Mouse (Mus musculus) kidney, embryonic 15.5 days (tissue): ENCODE data around the gene Chchd5. TPM values are rescaled to one million over a fixed set of nuclear protein-coding genes. Genes with fewer than 3 reads are reported as not detected.

Source experiments
- ATAC-seq: fragments of 200-750 bp; cut with Nextera tagmentation; replicated peaks from 2 replicates; pipeline ENCODE4 v1.8.0; 2017; ENCODE audit warnings: moderate TSS enrichment; ENCODE audit not compliant: low FRiP score
- H3K27ac ChIP-seq: fragments of 300-500 bp; sonication (generic); 2 replicates; pipeline ENCODE4 v1.5.1; 2015; ENCODE audit warnings: mild to moderate bottlenecking, inconsistent platforms
- H3K27me3 ChIP-seq: fragments of 300-500 bp; sonication (generic); 2 replicates; pipeline ENCODE4 v1.6.1; 2015; ENCODE audit warnings: inconsistent platforms
- H3K36me3 ChIP-seq: fragments of 300-500 bp; sonication (generic); 2 replicates; pipeline ENCODE4 v1.6.1; 2015; ENCODE audit warnings: inconsistent platforms
- H3K4me1 ChIP-seq: fragments of 300-500 bp; sonication (generic); 2 replicates; pipeline ENCODE4 v1.6.1; 2015; ENCODE audit warnings: inconsistent platforms
- H3K4me2 ChIP-seq: fragments of 300-500 bp; sonication (generic); 2 replicates; pipeline ENCODE4 v1.6.1; 2015; ENCODE audit warnings: moderate library complexity, mild to moderate bottlenecking, inconsistent platforms
- H3K4me3 ChIP-seq: fragments of 300-500 bp; sonication (generic); replicated peaks from 2 replicates; pipeline ENCODE4 v1.5.1; 2015; ENCODE audit warnings: mild to moderate bottlenecking, inconsistent platforms
- H3K9ac ChIP-seq: fragments of 300-500 bp; sonication (generic); 2 replicates; pipeline ENCODE4 v1.6.1; 2015; ENCODE audit warnings: mild to moderate bottlenecking, inconsistent platforms
- H3K9me3 ChIP-seq: fragments of 300-500 bp; sonication (generic); replicated peaks from 2 replicates; pipeline ENCODE4 v1.6.1; 2016; ENCODE audit warnings: inconsistent platforms
- WGBS: fragments of 180-500 bp; shearing (Covaris S2); methylation state at CpG from one replicate; pipeline ENCODE4 v1.1.7; 2015; ENCODE audit warnings: mixed read lengths; 5-methylcytosine and 5-hydroxymethylcytosine counted together
- polyA plus RNA-seq: library from polyadenylated mRNA; unstranded; fragments of >200 nt; fragmentation: Nextera tagmentation; extraction: Ambion mirVana; gene quantifications from 2 replicates; pipeline ENCODE4 v1.2.1, GENCODE M21; 2015

Chchd5 gene
- 22.9 and 26.8 TPM in 2 replicates for polyA plus RNA-seq

DNA sequence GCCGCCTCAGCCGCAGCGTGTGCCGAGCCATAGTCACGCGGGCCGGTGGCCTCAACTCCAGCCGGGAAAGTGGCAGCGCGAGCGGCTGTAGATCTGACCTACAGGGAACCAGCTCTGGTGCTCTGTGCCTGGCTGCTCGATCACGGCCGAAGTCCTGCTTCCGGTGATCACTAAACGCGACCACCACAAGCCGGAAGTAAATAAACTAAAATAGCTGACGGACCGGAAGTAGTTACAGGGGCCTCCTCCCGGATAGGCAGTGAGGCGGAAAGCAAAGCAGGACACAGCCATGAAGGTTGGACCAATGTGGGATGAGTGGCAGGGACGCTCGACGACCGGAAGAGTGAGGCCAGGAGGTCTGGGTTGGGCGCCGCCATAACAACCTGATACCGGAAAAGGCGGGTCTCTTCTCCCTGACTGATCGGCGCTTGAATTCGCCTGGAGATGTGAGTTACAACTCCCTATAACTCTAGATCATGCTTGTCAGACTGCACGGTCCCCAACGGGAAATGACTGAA is at the start of gene Chchd5:
TSS of gene Chchd5 (plus strand) at position 289 of the 518 bp plus-strand sequence.
- H3K27me3 ChIP-seq, result no peaks in the 10 kb centered on the region
- peak; percentile 100 for ATAC-seq
- peak within 1 kb of the TSS; percentile 72 for H3K4me3 ChIP-seq
- peaks cover 16% of the 10 kb centered on the region for H3K4me1 ChIP-seq
- WGBS, result 0% methylated on average over 35 of the region's 35 CpGs
- H3K9ac ChIP-seq, result peak within 1 kb of the TSS; percentile 74
- H3K4me2 ChIP-seq, result peak within 1 kb of the TSS; percentile 72
- peaks cover 10% of the 10 kb centered on the region; the same call in 1 of the 2 replicates for H3K9me3 ChIP-seq
- peaks cover 63% of the 10 kb centered on the region for H3K36me3 ChIP-seq
- H3K27ac ChIP-seq, result peak within 1 kb of the TSS; percentile 95

GRCm38 (mm10) chr2:129081097-129081496 is 48.4 kb upstream of the Chchd5 start:
- H3K4me2 ChIP-seq, result no peak overlapping the region
- WGBS, result 69% methylated on average over 13 of the region's 13 CpGs
- peaks cover 80% of the 10 kb centered on the region for H3K36me3 ChIP-seq
- no peaks in the 10 kb centered on the region for H3K4me1 ChIP-seq
- H3K4me3 ChIP-seq, result no peak overlapping the region
- no peak overlapping the region for H3K27ac ChIP-seq
- ATAC-seq, result no peak
- H3K27me3 ChIP-seq, result no peaks in the 10 kb centered on the region
- H3K9me3 ChIP-seq, result no peaks in the 10 kb centered on the region
- H3K9ac ChIP-seq, result no peak overlapping the region

- Histone ChIP-seq H3K4me1 (no peaks in the 10 kb centered on the region), H3K36me3 (peaks cover 73% of the 10 kb centered on the region), H3K27me3 (no peaks in the 10 kb centered on the region), H3K4me2 (no peak overlapping the region), H3K9ac (no peak overlapping the region), H3K4me3 (no peak overlapping the region), H3K27ac (no peak overlapping the region), H3K9me3 (no peaks in the 10 kb centered on the region)
- 95% methylated on average over 5 of the region's 5 CpGs for WGBS
- ATAC-seq, result no peak
These were observed 46.0 kb upstream of the Chchd5 start for GRCm38 (mm10) chr2:129083514-129083913.

DNA sequence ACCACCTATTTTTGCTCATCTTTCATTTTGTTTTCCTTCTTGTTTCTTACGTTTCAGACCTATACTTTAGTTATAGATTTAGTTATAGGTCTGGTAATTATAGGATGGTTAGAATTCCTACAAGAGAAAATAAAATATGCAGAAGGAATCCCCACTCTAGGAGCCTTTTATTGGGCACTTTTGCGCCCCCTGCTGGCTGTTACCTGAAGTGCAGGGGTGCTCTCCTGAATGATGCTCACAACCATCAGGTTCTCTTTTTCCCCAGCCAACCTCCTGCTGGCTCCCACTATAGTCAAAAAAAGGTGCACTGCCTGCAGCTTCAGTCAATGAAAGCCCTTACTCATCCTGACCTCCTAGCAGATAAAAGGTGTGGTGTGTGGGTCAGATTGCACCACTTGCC is 44.5 kb upstream of the Chchd5 start:
- no peak for ATAC-seq
- Histone ChIP-seq H3K4me2 (no peak overlapping the region), H3K9ac (no peak overlapping the region), H3K9me3 (no peaks in the 10 kb centered on the region), H3K27ac (no peak overlapping the region), H3K36me3 (peaks cover 75% of the 10 kb centered on the region), H3K4me3 (no peak overlapping the region), H3K27me3 (no peaks in the 10 kb centered on the region), H3K4me1 (no peaks in the 10 kb centered on the region)
- WGBS, result 63% methylated on average over 2 of the region's 2 CpGs

- Histone ChIP-seq H3K36me3 (peaks cover 75% of the 10 kb centered on the region), H3K9ac (no peak overlapping the region), H3K27me3 (no peaks in the 10 kb centered on the region), H3K27ac (no peak overlapping the region), H3K4me3 (no peak overlapping the region), H3K4me1 (no peaks in the 10 kb centered on the region), H3K9me3 (no peaks in the 10 kb centered on the region), H3K4me2 (no peak overlapping the region)
- WGBS, result 84% methylated on average over 1 of the region's 1 CpGs
- no peak for ATAC-seq
These were observed 42.0 kb upstream of the Chchd5 start for GRCm38 (mm10) chr2:129087520-129087919.

DNA sequence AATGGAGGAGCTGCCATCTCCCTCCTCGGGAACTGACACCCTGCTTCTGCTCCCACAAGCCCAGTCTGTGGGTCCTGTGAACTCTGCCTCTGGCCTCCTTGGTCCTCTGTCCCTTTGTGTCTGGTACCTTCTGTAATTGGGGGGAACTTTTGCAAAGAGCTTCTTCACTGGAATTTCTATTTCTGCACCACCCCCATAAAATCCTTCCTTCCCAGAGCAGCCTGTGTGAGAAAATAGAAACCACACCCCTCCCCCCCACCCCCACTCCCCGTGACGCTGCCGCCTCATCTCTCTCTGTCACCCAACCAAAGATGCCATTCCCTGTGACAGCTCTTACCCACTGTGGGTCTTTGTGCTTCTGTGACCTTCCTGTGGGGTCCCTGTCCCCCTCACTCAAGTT is 39.1 kb upstream of the Chchd5 start:
- no peak overlapping the region for H3K4me3 ChIP-seq
- no peaks in the 10 kb centered on the region for H3K4me1 ChIP-seq
- no peaks in the 10 kb centered on the region for H3K9me3 ChIP-seq
- H3K4me2 ChIP-seq, result no peak overlapping the region
- no peak overlapping the region for H3K9ac ChIP-seq
- H3K27ac ChIP-seq, result no peak overlapping the region
- peaks cover 89% of the 10 kb centered on the region for H3K36me3 ChIP-seq
- no peaks in the 10 kb centered on the region for H3K27me3 ChIP-seq
- 82% methylated on average over 4 of the region's 4 CpGs for WGBS
- no peak for ATAC-seq

- Histone ChIP-seq H3K27me3 (no peaks in the 10 kb centered on the region), H3K9ac (no peak overlapping the region), H3K4me1 (no peaks in the 10 kb centered on the region), H3K4me2 (no peak overlapping the region), H3K9me3 (no peaks in the 10 kb centered on the region), H3K36me3 (peaks cover 71% of the 10 kb centered on the region), H3K27ac (no peak overlapping the region), H3K4me3 (no peak overlapping the region)
- no peak for ATAC-seq
- WGBS, result 79% methylated on average over 12 of the region's 12 CpGs
These were observed 36.7 kb upstream of the Chchd5 start for GRCm38 (mm10) chr2:129092810-129093209.

GRCm38 (mm10) chr2:129093926-129094724 is 35.4 kb upstream of the Chchd5 start:
- WGBS, result 88% methylated on average over 18 of the region's 18 CpGs
- ATAC-seq, result no peak
- no peak overlapping the region for H3K9ac ChIP-seq

GRCm38 (mm10) chr2:129100784-129101310 is 28.7 kb upstream of the Chchd5 start, which contains the start of gene Polr1b:
Gene Polr1b, plus strand, starts transcription at chr2:129100995.
- H3K4me1 ChIP-seq, result peaks cover 11% of the 10 kb centered on the region
- peak within 1 kb of the TSS; percentile 70 for H3K9ac ChIP-seq
- H3K27me3 ChIP-seq, result no peaks in the 10 kb centered on the region
- ATAC-seq, result peak; percentile 99
- H3K27ac ChIP-seq, result no peak within 1 kb of the TSS
- H3K9me3 ChIP-seq, result no peaks in the 10 kb centered on the region
- peak within 1 kb of the TSS; percentile 75 for H3K4me2 ChIP-seq
- H3K36me3 ChIP-seq, result peaks cover 34% of the 10 kb centered on the region
- peak within 1 kb of the TSS; percentile 74 for H3K4me3 ChIP-seq
- under 1% methylated on average over 35 of the region's 35 CpGs for WGBS

More at GRCm38 (mm10) chr2:129093926-129094724, 35.4 kb upstream of the Chchd5 start:
- Histone ChIP-seq H3K9me3 (no peaks in the 10 kb centered on the region), H3K4me1 (no peaks in the 10 kb centered on the region), H3K27ac (no peak overlapping the region), H3K4me2 (no peak overlapping the region), H3K27me3 (no peaks in the 10 kb centered on the region), H3K36me3 (peaks cover 60% of the 10 kb centered on the region), H3K4me3 (no peak overlapping the region)

- H3K27ac ChIP-seq, result no peak overlapping the region
- ATAC-seq, result no peak
These were observed 16.6 kb upstream of the Chchd5 start for GRCm38 (mm10) chr2:129112924-129113323.

DNA sequence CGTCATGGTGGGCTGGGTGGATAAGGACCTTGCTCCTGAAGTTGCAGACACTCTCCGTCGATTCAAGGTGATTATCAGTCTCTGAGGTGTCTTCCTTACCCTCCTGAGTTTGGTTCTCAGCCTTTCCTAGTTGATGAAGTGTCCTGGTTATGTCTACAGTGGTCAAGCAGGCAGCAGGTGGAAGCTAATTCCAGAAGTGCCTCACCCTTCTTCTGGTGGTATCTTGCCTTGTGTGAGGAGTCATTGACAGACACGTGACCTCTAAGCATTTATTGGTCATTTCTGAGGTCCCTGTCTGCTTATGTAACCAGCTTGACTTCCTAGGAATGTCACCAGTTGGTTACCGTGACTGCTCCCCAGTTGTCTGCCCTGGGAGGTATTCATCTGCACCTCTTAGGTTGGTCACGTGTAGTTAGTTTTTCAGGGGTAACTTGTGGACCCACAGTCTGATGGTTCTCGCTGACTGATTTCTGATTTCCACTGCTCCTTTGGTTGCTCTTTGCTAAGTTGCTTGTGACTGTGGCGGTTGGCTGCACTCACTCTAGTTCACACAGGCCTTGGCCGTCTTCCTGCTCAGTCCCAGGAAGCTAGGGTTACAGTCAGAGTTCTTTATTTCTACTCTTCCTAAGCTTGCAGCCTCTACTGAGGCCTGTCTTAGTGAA is 13.7 kb upstream of the Chchd5 start:
- Histone ChIP-seq H3K36me3 (peaks cover 93% of the 10 kb centered on the region), H3K9me3 (no peaks in the 10 kb centered on the region)

More at GRCm38 (mm10) chr2:129112924-129113323, 16.6 kb upstream of the Chchd5 start:
- Histone ChIP-seq H3K4me3 (no peak overlapping the region), H3K9ac (no peak overlapping the region), H3K36me3 (peaks cover 86% of the 10 kb centered on the region), H3K27me3 (no peaks in the 10 kb centered on the region), H3K4me1 (no peaks in the 10 kb centered on the region), H3K9me3 (no peaks in the 10 kb centered on the region), H3K4me2 (no peak overlapping the region)
- WGBS, result 97% methylated on average over 5 of the region's 5 CpGs

DNA sequence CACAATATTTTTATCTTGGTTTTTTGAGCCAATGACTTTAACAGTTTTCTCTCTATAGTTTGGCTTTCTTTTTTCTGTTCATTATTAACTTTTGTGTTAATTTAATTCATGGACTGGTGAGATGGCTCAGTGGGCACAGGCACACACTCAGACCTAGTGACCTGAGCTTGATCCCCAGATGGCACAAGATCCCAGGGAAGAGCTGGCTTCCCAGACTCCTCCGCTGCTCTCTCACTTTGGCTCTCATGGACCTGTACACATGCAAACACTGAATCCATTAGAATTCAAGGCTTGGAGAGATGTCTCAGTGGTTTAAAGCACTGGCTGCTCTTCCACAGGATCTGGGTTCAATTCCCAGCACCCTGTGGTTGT is 13.1 kb upstream of the Chchd5 start:
- Histone ChIP-seq H3K27me3 (no peaks in the 10 kb centered on the region), H3K27ac (peak overlapping the region; percentile 77), H3K9ac (no peak overlapping the region), H3K36me3 (peaks cover 93% of the 10 kb centered on the region), H3K4me2 (no peak overlapping the region), H3K9me3 (no peaks in the 10 kb centered on the region), H3K4me1 (no peaks in the 10 kb centered on the region), H3K4me3 (no peak overlapping the region)
- ATAC-seq, result peak; percentile 87
- WGBS, result 87% methylated on average over 1 of the region's 1 CpGs

More for the DNA sequence above, 13.7 kb upstream of the Chchd5 start:
- H3K9ac ChIP-seq, result no peak overlapping the region
- WGBS, result 77% methylated on average over 9 of the region's 9 CpGs
- H3K4me1 ChIP-seq, result no peaks in the 10 kb centered on the region
- peak overlapping the region; percentile 77 for H3K27ac ChIP-seq
- H3K27me3 ChIP-seq, result no peaks in the 10 kb centered on the region
- H3K4me2 ChIP-seq, result no peak overlapping the region
- no peak overlapping the region for H3K4me3 ChIP-seq
- ATAC-seq, result peak; percentile 70
